Mouse (Mus musculus) 3T3-L1 (cell line): ENCODE measurements at regions not wholly inside any gene's neighbourhood (a gene's known extent, or its start where the extent isn't known, plus 50 kb on each side); places are given as distances from the start of the nearest gene placed in this dataset.
A peak's percentile ranks its signal among the peaks of the same experiment; 100 is the strongest.

Experiments
- DNase-seq: peaks from one replicate; pipeline ENCODE4 v3.0.0-alpha.2; 2015; ENCODE audit warnings: low read depth, low spot score

DNA sequence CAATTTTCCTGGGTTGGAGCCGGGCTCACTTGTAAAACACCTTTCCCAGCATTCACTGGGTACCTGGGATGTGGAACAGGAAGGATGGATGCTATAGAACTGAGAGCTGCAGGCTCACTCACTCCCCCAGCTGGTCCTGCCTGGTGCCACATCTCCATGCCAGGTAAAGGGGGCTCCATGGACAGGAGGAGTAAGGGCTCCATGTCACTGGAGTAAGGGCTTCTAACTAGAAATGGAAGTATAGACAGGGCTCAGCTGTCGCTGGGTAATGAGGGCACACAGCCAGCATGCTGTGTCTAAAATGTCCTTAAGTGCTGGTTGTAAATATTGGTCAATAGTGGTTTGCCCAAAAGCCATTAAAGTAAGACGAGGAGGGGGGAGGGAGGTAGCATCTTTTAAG, 99.4 kb upstream of the Gpr12 start:
- no peak for DNase-seq

DNA sequence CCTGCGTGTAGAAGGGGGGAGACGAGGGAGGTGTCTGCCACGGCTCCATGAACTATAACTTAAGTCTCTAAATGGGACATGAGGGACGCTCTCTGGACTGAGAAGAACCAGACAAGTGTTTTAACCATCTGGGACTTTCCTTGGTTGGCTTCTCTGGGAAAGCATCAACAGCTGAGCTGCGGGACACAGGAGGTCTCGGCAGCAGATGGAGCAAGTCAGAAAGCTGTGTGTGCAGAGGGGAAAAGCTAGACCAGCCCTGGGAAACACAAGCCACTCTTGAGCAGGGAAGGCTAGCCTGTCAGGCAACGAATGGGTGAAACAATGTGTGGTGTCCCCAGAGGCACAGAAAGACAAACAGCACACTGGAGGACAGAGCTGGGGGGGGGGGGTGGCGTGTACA, 98.5 kb upstream of the Gpr12 start:
- no peak for DNase-seq

DNA sequence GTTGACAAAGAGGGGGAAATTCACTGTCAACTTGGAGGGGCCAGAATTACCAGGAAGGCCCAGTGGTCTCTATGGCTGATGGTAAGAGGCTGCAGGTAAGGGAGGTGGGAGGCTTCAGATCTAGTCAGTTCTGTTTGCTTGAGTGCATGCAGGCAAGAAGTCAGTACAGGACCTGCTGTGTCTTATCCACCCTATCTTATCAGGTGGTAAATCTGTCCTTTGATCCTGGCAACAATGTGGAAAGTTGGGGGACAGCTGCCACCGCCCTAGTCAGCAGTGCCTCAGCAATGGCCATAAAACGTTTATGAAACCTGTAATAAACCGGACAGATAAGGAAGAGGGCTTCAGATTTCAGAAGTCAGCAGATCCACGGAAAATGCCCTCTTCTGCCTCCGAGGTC, 97.9 kb upstream of the Gpr12 start:
- DNase-seq, result no peak

DNA sequence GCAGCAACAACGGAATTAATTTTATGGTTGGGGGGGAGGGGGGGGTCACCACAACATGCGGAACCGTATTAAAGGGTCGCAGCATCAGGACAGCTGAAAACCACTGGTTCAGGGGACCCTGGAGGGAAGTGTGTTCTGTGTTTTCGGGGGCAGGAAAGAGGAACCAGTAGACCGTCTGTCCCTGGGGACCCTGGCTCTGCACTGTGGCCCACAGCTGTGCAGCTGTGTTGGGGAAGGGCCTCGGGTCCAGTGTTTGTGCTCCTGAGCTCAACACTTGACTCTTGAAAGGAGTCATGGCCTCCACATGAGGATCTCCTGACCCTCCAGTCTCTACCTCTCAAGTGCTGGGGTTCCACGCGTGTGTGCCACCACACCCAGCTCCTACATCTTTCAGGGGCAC, 96.5 kb upstream of the Gpr12 start:
- DNase-seq, result no peak

DNA sequence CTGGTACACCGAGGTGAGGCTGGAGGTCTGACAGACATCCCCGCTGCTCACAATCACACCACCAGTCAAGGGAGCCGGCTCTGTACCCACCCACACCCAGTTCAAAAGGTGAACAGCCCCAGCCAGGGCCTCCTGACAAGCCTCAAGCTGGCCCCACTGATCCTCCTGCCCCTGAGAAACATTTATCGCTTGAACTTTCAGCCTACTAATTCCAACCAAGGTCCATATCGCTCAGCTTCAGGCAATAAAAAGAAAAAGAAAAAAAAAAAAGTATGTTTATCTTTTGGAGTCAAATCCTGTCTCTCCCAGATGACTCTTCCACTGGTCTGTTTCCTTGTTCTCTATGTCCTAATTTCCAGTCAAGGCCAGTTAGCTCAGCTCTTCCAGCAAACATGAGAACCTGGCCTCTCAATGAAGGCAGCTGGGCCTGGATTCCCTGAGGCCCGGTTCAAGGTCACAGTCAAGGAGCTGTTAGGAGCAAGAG, 94.2 kb upstream of the Gpr12 start:
- no peak for DNase-seq

DNA sequence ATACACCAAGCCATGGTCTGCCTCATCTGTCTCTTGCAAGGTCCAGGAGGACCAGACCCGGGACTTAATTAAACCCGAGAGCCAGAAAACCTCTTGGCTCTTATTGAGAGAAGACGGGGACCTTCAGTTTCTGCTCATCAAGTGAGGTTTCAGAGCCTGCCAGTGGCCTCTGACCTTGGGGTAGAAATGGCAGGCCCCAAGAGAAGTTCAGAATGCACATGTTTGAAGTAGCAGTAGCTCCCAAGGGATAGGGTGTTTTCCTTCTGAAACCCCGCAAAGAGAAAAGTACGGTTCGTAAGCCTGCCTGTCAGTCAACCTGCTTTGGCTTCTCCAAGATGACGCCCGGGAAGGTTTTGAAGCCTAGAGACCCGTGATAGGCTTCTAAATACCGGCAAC, 93.7 kb upstream of the Gpr12 start:
- DNase-seq, result no peak

DNA sequence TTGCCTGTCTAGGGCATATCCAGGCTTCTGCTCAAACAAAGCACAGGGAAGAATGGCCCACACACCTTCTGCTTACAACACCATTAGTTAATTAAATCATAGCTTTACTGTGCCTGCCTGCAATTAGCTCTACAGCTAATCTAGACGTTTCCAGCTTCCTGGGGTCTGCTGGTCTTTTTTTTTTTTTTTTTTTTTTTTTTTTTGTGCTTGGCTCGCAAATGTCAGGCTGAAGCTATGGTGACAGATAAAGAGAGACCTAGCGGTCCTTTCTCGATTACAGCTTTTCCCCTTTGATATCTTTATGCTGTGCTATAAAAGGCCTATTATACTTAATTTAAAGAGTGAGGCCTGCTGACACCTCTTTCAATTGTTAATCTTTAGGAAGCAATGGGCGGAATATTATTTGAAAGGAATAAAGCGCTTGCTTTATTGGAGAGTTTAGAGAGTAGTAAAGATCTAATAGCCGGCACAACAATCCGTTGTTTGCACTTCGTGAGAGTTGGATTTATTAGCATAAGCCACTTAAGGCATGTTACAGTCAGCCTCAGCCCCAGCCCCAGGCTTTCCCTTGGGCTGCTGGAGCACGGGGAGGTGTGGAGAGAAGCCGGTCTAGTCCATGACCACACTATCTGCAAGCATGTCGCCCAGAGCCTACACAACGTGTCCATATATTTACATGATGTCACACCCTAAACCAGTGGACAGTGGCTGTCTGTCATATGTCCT, 93.2 kb upstream of the Gpr12 start:
- no peak for DNase-seq

DNA sequence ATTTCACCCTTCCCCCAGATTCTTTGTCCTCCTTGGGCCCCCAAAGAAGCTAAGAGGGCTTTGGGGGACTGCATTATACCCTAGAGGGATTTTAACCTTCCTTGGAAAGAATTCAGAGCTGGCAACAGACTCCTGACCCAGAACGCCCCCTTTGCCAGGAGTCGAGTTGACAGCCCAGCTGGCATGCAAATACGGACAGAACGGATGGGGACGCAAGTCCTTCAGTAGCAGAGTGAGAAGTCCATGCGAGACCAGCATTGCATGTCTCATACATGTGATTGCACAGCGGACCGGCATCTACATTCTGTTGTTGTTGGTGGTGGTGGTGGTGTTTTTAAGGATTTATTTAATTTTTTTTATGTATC, 92.1 kb upstream of the Gpr12 start:
- no peak for DNase-seq

DNA sequence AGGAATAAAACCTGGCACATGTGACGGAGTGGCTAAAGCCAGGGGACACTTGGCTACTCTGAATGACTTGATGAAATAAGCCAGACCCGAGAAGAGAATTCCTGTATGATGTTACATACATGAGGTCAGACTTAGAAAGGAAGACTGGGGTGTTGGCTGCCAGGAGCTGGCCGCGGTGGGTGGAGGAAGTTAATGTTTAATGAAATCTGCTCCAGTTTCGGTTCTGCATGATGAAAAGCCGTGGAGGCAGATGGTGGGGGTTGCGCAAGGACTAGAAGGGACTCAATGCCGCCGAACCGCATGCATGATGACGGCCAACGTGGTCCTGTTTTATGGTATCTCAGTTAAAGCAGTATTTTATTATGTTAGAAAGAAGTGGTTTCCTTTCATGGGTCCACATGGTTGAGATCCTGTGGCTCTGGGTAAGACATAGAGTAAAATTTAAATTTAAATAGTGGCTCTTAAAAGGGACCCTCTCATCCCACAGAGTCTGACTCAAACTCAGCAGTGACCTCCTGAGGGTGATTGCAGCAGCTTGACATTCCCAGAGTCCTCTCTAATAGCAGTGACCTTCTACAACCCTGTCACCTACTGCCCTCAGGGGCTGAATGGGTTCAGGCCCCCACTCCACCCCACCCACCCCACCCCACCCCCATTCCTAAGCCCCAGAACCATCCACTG, 91.6 kb upstream of the Gpr12 start:
- DNase-seq, result no peak

DNA sequence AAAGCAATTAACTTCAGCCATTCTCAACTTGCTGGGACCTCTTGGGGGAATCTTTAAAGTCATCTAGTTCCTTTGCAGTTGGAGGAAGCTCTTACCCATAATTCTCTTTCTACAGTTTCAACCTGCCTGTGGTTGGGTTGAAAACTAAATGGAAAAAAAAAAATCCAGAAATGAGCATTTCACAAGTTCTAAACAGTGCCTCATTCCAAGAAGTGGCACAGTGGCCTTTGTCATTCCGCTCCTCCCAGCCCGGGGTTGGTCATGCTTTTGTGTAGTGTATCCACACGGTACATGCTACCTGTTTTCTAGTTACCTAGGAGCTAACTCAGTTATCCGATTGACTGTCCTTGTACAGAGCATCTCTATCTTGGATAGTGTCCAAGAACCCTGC, 90.8 kb upstream of the Gpr12 start:
- DNase-seq, result no peak

DNA sequence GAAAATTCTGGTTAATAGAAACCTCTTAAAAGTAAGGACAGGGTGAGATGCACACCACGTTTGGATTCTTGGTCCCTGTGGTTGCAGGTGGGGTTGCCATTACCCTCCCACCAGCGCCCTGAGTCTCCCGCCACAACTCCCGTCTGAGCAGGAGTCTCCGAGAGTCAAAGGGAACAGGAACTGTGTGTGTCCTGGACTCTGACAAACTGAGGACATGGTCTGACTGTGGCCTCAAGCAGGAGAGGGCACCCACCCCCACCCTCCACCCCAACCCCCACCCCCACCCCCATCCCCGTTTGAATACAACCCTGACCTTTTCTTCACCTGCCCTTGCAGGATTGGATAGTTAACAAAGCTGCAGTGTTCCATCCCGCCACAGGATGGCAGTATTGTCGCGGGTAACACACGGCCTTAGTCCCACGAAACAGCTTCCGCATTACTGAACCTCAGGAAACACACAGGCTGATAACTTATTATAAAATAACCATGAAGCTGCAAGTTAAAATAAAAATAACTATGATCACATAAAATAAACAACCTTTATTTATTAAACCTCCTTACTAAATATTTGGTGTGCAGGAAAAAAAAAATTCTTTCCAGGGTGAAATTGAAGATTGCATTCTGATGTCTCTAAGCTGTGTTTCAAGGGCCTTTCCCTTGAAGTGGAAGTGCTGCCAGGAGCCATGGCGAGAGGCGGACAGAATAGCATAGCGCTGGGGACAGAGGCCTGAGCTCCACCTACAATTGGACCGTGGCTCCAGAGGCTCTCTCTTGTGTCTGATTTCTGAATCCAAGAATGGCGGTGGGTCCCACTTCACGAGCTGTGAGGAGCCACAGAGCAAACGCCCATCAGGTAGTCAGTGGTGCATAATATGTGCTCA, 90.2 kb upstream of the Gpr12 start:
- peak; percentile 94 for DNase-seq

DNA sequence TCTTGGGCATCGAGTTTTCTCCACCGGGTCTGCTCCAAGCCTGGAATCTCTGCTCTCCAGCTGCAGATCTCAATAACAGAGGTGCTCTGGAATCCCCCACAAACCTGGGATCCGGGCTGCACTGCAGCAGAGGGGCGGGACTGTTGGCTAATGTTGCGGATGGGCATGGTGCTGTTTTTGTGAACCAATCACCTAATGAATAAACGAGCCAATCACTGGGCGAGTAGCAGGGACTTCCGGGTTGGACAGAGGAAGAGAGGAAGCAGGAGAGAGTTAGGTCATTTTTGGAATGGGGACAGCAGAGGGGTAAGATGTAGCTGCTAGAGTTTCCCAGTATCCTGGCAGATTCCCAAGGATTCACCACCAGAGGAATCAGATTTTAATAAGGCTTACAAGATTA, 76.7 kb upstream of the Gpr12 start:
- no peak for DNase-seq

DNA sequence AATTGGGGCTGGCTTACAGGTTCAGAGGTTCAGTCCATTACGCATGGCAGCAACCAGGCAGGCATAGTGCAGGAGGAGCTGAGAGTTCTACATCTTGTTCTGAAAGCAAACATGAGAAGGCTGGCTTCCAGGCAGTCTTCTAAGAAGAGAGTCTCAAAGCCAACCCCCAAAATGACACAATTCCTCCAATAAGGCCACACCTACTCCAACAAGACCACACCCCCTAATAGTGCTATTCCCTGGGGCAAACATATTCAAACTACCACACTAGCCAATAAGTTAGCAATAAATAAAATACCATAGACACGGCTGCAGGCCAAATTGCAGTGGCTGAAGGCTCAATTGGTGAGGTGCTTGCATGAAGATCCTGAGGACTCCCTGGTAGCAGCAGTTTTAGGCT, 72.2 kb upstream of the Gpr12 start:
- DNase-seq, result no peak

DNA sequence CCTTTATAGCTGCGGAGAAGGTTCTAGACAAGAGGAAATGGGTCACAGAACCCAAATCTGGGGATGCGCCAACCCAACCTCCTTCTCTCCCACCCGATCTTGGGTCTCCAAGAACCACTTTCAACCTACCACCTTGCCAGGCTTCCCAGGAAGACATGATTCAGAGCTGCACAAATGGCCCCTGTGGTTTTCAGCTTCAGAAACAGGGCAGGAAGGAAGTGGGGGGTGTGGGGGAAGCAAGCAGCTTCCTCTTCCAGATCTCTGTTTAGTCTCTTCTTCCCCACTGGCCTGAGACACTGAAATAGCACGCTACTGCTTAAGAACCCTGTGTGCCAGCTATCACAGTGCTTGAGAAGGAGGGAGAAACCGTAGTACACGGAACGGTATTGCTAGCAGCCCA, 70.4 kb upstream of the Gpr12 start:
- DNase-seq, result no peak

DNA sequence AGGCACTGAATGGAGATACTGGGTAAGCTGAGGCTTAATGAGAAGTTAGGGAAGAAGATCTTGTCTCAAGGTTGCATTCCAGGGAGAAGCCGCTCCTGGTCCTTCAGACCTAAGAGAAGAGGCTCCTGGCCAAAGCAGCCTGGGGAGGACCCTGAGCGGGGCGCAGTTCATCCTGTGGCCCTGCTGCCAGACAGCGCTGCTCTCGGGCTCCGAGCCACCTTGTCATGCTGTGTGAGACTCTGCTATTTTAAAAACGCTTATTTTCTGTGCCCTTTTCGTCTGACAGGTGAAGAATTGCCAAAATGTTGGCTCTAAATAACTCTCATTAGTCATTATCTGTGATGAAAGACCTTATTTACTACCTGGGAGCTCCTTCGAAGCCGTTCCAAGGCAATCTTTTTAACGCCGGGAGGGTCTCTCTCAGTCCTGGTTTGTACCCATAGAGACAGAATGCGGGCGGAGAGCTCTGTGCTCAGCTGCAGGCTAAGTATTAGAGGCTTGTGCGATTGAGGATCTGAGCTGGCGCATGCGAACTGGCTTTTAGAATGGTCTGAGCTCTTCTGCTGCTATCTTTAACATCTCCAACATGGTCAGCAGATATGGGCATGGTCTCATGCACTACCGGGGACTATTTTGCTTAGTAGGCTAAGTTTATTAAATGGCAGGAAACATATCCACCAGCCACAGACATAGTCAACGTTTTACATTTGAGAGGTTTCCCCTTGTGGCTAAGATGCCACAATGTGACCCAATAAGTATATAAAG, 68.8 kb upstream of the Gpr12 start:
- DNase-seq, result no peak

DNA sequence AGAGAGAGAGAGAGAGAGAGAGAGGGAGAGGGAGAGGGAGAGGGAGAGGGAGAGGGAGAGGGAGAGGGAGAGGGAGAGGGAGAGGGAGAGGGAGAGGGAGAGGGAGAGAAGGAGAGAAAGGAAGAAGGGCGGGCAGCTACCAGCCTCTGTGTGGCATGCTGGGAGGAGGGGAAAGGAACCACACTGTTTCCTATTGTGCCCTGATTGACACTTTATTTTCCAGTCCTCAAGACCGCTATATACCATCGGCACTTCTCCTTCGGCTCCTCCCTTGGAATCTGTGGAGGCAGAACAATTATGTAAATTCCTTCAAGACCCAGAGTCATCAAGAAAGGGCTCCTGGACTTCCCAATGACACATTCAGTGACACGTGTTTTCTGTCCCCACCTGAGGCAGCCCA, 67.8 kb upstream of the Gpr12 start:
- no peak for DNase-seq

DNA sequence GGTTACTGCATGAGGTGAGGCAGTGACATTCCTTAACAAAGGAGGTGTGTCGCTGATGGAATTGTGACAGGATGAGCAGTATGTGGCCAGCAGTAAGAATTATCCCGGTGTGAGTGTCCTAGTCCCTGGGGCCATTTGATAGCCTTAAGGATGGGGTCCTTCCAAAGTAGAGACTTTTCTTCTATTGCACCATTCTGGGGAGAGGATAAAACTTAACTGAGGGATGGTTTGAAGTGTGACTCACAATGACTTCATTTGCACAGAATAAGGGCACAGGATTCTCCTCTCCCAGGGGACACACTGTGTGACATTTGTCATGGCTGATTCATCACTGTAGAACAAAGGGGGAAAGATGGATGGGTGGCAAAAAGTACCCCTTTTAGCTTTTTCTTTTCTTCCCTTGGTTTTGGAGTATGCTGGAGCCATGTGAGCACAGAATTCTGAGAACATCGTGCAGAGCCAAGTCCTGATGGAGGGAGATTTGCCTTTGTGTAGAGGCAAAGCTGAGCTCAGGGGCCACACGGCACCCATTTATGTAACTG, 63.6 kb upstream of the Gpr12 start:
- DNase-seq, result peak; percentile 31

DNA sequence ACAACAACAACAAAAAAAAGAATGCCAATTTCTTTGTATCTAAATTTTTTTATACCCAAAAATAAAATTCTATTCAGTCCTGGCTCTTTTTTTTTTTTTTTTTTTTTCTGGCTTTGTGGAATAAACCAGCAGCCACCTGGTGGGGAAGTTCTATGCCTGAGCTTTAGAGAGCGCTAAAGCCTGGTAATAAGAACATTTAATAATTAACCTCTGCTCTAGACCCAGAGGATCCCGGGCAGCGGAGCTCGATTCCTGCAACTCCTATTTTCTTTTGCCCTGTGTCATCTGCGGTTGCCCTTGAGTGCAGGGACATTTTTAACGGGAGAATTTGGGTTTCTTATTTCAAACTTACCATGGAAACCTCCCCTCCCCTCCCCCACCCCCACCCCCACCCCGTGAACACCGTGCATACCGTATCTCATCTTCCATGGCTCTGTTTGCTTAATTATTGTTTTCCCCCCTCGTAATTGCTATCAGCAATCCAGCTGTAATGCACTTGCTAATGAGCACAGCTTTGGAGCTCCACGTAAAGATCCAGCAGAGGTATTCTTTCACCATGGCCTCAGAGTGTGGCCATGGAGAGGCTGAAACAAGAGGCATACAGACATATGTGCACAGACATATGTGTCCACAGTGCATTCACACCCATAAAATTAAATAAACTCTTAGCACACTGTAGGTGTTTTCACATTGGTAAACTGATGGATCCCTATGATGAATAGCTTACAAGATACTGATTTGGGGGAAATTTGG, 62.8 kb upstream of the Gpr12 start:
- no peak for DNase-seq

DNA sequence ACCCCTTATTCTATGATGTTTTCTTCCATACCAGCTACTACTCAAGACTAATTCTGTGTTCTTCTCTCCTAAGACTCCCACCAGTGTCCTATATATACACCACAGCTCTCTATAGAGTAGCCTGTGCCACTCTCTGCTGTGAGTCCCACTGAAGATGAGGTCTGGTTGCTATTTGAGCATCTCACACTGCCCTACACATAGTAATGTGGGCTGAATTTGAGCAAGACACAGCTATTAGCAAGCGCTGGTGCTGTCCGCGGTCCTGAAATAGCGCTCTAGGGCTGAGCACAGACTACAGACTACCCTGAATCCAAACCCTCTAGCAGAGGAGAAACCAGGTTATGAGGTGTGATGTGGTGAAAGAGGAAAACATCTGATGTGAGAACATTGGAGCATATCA, 59.5 kb upstream of the Gpr12 start:
- peak; percentile 84 for DNase-seq

DNA sequence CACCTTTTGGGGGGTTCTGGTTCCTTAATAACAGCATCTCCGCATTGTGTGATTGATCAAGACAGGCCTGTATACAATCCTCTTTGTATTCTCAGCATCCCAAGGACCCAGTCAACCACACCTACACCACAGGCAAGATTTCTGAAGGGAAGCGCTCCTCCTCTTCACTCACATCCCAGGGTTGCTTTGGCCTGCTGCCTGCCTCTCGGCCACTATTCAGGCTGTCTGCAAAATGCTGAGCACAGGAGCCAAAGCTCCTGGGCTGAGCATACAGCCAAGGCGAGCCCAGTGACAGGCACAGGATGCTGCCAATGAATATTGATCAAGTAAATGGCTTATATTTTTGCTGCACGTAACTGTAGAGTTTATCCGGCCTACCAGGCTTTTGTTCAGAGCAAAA, 56.9 kb upstream of the Gpr12 start:
- no peak for DNase-seq

DNA sequence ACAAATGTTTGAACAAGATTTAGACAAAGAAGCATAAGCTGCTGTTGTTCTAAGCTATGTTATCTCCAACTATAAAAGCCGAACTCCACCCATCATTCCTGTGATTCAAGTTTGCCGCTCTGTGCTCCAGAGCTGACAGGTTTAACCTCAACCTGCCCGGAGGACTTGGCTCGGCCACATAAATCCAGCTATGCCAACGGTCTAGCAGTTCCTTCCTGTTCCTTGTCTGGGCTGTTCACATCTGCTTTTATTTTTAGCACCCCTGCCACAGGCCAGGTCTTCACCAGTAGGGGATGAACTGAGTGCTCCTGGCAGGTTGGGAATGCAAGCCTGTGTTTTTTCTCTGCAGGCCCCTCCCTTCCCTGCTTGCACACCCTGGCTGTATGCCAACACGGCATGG, 51.8 kb upstream of the Gpr12 start:
- no peak for DNase-seq
